Mouse (Mus musculus) embryo, embryonic 10.5 days (tissue): Measurements from ENCODE around the gene Lingo1.

Source experiments
- DNase-seq: peaks from one replicate; pipeline ENCODE4 v3.0.0-alpha.2; 2015; ENCODE audit warnings: low spot score

Gene Lingo1

DNA sequence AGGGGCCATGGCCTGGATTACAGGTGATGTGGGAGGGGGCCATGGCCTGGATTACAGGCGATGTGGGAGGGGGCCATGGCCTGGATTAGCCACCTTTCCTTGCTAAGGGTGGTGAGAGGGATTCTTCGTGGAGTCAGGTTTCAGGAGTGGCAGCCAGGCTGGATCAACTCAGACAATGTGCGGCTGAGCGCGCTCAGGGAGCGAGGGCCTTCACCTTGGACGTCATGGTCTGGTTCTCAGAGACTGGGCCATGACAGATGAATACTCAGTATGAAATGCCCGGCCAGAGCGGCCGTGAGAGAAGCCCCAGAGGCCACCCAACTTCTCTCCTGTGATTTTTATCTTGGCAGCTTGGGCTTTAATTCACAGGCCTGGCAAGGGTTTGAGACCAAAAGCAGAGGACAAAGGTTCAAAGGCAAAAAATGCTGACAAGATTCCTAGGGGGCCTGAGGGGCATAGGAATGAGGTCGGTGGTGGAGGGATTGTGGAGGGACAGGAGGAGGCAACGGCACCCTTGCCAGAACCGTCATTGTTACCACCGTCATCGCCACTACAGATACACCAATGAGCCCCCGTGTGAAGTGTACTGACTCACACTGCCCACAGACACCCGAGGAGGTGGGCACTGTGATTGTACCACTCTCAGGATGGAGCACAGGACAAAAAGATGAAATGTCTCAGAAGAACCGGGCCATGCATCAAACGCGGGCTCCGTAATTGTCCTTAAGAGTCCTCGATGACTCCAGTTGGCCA is 117.2 kb downstream of the Lingo1 start:
- no peak for DNase-seq

DNA sequence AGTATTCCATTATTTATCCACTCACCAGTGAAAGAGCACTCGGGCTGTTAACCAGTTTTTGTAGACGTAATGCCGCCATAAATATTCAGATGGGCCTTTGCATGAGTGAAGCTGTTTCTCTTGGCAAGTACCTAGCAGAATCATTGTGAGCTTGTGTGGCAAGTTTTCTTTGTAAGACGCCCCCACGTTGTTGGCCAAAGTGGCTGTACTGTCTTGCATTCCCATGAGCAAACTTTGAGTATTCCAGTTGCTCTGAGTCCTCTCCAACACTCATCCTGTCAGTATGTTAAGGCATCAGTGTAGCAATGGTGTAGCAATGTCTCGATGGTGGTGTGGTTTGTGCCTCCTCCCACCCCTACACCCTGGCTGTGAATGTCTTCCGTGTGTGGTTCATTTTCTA is 120.6 kb downstream of the Lingo1 start:
- DNase-seq = no peak

DNA sequence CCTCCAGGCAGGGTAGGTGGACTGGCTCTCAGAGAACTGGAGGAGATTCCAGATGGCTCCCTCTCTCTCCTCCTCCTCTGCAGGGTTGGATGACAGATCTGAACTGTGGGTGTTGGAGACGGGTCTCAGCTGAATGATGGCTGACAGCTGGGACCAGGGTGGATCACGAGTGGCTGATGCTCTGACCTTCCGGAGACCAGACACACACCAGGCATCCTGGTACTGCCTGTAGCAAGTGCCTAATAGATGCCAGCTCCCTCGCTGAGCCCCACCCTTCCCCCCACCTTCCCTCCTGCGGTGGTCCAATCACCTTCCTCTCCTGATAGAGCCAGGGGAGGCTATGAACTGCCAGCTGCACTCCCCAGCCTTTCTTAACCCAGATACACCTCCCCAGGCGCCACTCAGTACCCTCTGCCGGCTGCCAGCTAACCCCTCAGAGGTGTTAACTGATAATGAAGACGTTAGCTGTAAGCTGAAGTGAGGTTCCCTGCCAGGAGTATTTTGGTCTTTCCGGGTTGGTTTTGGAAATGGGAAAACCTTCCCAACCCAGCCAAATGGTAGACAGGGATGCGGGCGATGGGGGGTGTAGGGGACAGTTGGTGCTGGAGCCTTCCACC is 126.6 kb downstream of the Lingo1 start:
- DNase-seq = no peak

DNA sequence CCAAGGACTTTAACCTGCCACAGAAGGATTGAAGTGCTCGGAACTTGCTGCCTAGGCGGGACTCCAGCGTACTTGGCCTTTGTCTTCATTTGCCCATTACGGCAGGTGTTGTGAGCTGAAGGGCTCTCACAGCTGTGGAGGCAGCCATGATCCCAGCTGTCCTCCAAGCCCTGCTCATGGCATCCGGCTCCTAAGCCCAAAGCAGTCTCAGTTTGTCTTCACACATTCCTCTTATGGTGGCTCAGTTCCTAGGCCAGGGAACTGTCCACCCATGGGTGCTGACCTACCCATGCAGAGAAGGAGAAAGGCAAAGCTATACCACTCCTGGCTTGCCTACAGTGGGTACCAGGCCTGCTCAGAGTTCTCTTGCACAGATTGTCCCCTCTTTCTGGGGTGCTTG is 132.1 kb downstream of the Lingo1 start:
- peak; percentile 38 for DNase-seq

DNA sequence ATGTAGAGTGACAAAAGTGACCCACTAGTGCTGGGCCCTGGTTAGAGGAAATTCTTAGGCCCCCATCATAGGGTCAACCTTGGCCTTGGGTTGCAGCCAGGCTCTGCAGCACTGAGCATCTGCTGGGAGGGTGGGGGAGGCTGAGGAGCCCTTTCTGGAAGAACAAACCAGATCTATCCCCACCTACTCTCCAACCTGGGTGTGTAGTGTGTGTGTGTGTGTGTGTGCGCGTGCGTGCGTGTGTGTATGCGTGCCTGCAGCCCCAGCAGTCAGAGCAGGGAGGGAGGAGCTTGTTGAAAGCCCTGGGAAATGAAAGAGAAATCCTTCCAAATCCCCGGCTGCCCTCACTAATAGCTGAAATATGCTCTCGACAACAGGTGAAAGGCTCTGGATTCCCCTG is 133.3 kb downstream of the Lingo1 start:
- DNase-seq = no peak

DNA sequence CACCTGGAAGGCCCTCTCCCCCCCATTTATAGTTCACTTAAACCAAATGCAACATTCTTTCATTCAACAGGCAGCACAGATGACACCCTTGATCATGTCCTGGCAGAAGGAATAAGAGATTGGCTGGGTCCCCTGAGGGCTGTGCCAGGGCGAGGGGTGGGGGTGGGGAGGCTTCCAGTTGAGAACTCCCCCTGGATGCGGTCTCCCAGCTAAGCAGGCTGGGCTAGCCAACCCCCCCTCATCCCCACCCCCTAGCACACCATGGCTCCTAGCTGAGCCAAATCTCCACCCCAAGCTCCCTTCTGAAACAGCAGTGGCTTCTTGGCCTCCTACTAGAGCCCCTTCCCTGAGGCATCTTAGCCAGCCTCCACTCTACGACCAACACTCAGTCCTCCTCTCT is 133.9 kb downstream of the Lingo1 start:
- no peak for DNase-seq

DNA sequence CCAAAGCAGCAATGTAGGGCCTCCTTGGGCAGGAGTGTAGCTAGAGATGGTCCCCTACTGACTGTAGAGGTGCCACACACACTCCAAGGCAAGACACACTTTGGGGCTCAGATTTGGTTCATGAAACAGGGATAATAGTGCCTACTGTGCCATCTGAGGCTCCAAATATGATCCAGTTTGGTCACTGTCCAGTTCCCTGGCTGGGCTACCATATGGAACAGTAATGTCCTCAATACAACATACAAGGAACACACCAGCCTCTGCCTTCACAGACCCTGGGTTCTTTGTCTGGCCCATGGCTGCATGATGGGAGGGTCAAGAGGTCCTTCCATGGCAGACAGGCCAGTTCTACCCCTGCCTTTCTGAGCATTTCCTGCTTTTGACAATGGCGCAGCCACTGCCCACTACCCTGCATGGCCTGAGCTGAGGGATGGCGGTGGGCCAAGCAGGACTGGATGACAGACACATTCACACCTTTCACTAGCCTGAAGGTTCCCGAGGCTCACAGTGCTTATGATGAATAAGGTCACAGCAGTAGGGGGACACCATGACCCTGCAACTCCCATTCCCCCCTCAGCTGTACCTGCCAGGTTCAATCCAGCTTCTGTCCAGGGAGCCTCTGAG is 134.9 kb downstream of the Lingo1 start:
- DNase-seq = no peak

DNA sequence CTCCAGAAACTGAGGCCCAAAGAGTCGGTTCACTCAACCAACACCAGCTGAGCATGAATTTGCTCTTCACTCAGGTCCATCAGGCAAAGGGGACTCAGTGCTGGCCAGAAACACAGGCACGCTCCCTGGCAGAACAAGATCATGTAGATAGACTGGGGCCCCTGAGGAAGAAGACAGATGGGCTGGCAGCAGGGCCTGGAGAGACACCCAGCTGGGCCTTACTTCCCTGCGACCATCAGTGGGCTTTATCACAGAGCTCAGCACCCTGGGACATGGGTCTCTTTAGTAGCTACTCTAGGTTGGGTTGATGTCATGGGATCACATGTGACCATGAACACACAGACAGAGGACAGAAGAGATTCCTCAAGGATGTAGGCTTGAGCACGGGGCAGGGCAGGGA is 137.7 kb downstream of the Lingo1 start:
- no peak for DNase-seq

DNA sequence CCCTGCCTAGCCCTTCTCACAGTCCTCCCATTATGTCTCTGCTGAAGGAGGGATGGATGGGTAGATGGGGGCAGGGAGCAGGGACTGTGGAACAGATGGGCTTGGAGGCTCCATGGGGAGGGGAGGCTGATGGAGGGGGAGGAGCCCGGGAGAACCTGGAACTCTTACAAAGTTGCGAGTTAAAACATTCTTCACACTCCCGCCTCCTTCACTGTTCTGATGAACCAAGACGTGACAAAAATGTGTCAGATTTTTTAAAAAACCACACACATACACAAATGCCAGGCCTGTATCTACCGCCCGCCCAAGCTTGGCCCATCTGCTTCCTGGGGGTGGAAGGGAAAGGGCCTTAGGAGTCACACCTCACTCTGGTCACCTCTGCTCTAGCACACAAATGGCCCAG is 138.3 kb downstream of the Lingo1 start:
- DNase-seq = no peak

DNA sequence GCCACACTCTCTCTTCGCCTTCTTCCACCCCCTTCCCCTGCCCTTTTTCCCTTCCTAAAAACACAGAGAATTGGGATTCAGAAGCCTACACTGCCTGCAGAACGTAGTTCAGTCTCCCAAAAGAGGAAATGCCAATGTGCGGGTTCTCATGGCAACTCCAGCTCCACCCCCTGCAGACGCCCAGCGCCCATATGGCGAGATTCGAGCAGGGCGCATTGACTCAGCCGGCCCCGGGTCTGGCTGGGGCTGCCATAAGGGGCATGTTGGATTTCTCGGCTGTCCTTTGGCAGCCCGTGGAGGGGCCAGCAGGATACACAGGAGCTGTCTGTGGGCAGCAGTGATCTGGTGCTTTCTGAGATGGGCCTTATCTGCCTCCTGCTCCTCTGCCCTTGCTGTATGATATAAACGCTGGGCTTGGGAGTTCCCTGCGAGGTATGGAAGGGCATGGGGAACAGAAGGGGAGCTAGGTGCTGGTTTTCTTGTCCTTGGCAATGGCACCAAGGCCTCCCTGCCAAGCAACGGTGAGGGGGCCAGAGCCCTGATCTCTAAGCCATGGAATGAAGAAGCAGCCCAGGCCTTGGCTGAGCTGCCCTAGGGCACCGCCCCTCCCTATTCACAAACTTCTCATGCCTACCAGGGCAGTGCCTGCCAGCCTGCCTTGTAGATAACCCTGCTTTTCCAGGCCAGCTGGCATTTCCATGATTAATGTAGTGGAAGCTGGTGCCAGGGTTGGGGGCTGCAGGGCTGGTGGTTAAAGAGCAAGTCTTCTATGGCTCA is 139.3 kb downstream of the Lingo1 start:
- no peak for DNase-seq

DNA sequence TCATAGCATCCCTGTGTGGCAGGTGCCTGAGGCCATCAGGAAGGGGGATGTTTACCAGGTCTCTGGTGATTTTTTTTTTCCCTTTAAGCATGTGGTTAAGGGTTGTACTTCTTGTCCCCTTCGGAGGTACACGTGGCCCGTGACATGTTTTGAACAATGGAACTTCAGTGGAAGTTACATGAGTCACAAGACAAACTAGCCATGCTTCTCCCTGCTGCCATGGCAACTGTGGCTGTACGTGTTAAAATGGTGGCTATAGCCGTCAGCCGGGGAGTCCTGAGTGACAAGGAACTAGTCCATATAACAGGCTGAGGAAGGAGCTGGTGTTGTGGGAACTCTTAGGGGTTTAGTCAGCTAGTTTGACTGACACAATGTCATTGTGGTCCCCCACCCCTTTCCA is 141.1 kb downstream of the Lingo1 start:
- DNase-seq = no peak

DNA sequence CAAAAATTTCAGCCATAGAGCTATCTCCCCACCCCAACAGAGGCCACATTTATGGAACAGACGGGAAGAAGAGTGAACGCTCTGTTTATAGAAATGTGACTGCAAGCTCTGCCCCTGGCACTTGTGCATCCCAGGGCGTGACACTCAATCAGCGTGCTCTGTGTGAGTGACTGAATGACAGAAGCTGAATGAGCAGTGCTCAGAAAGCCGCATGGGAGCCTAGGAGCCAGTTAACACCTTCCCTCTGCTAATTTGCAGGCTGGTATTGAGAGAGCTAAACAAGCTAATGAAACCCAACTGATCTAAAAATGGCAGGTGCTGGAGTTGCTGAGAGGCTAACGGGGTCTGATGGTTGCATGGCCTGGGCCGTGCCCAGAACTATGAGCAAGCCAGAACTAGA is 143.7 kb downstream of the Lingo1 start:
- no peak for DNase-seq

DNA sequence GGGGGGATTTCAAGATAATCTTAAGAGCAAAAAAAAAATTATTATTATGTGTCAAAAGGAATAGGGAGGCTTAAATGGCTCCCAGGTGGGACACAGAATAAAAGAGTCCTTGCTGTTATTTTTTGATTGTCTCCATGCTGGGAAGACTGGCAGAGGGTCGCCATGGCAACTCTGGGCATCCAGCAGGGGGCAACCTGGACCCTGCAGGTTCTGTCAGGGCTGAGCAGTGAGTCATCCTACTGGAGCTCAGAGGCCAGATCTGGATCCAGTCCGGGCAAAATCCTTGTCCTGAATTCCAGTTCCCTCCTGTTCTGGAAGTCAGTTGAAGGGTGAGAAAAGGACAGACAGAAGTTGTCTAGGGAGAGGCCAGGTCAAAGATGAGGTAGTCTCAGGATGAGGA is 144.7 kb downstream of the Lingo1 start:
- DNase-seq = no peak

DNA sequence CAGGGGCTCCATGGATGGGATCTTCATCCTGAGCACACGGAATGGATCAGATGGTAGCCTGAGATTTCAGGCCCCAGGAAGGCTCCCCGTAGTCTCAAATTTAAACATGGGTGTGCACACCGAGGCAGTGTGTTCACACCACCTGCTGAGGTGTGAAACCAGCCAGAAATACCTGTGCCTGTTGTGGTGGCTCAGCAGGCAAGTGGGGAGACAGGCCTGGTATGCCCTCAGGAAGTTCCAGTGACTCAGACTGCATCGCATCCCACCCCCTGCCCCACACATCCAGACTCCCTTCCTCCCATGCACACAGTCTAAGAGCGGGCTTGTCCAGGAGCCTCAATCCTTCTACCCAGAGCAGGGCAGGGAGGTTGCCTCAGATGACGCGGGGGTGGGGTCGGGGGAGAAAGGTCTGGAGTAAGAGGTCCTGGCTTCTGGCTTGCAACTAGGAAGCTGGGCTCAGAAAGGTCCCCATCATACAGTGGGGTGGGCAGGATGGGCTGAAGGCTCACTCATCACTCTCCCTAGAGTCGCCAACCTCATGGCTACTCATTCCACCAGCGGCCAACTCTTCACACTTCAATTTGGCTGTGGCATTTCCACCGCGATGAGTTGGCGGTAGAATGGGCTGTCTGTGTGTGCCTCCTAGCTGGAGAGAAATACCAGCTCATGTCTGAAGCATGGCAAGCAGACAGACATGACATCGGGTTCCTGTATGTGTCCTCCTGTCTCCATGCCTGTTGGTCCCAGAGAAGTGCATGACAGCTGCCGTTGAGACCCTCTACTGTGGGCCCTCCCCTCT is 149.8 kb downstream of the Lingo1 start:
- no peak for DNase-seq

DNA sequence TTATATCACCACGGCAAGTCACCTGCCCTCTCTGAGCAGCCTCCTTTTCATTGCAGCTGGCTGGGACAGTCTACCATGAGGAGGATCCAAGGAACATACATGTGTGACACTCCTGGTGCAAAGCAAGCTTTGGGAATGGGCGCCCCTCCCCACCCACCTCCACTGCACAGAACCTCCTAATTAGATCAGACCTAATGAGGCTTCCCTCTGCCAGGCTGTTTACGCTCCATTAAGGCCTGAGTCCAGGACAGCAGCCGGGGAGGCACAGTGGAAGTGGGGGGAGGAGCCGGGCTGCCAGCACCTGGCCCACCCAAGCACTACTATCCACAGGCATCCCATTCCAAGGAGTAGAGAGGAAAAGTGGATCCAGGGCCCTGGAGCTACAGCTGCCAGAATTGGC is 152.8 kb downstream of the Lingo1 start:
- DNase-seq = no peak

DNA sequence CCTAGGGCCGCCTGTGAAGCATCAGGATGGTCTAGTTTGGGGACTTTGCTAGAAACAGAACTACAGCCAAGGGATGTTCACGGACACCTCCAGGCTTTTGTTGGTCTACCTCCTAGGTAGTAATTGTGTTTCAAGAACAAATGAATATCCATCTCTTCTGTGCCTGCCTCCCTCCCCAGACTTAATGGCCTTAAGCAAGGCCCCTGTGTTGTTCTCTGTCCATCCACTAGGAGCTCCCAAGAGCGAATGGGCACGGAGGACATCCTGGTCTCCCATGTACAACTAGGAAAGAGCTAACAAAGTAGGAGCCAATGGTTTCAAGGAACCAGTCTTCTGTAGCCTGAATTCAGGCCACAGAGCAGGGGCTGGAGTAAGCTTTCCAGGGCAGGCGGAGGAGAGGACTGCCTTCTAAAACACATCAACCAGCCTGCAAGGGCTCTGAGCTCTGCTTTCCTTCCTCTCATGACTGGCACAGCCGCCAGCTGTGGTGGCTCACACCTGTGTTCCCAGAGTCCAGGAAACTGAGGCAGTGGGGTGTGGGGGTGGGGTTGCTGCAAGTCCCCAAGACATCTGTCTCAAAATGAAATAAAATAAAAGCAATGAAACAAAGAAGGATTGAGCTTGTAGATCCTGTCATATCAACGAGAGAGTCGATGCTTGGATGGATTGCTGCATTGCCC is 157.9 kb downstream of the Lingo1 start:
- DNase-seq = peak; percentile 74

DNA sequence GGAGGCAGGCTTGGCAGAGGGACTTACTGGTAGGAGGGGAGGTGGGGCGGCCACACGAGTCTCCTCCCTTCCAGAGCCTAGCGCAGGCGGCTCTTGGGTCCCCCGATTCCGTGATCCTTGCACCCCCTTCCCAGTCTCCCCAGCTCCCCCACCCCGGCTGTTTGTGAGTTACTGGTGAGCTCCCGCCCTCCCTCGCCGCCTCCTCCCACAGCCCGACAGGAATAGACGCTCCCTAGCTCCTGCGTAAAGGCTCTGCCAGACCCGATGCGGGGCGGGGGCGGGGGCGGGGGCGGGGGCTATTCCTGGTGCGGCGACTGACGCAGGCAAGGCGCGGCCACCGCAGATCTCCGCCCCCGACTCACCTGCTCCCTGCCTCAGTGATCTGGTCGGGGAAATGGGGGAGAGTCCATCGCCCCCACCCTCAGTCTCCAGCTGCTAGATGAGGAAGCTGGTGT is 158.8 kb downstream of the Lingo1 start:
- DNase-seq = no peak

DNA sequence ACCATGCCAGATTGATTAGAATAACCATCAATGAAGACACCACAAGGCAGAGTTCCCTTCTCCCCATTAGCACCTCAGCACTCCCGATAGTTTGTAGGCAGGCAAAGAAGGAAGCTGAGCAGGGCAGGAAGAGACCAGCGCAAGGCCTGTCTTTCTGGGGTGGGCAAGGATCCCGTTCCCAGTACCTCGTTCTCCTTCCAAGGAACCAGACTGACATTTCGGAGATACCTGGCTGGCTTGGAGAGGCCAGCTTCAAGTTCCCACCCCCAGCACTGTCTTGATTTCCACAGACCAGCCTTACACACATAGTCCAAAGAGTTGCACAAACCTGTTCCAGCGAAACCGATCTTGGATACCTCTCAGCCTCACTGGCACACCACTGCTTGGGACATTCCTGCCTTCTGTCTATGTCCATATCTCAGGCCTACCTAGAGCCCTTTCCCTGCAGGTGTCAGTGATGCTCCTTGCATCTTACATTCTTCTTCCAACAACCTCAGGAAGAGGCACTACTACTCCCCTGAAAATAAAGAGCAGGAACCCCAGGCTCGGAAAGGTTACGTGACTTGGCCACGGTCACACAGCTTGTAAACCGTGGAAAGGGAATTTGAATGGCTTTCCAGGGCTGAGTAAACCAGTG is 159.4 kb downstream of the Lingo1 start:
- no peak for DNase-seq

DNA sequence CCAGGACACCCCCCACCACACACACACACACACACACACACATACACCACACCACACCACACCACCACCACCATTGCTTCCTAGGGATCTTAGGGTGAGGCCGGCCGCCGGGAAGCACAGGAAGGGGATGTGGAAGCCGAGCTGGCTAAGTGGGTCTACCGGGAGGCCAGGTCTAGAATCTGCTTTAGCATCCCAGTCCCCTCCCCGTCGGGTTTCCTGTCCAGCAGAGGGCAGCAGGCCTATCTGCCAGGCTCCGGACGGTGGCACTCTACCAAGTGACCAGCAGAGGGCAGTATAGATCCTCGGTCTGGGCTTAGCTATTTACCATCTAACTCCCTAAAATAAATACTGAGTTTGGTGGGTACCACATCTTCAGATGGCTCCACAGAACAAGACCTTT is 160.1 kb downstream of the Lingo1 start:
- DNase-seq = peak; percentile 96

DNA sequence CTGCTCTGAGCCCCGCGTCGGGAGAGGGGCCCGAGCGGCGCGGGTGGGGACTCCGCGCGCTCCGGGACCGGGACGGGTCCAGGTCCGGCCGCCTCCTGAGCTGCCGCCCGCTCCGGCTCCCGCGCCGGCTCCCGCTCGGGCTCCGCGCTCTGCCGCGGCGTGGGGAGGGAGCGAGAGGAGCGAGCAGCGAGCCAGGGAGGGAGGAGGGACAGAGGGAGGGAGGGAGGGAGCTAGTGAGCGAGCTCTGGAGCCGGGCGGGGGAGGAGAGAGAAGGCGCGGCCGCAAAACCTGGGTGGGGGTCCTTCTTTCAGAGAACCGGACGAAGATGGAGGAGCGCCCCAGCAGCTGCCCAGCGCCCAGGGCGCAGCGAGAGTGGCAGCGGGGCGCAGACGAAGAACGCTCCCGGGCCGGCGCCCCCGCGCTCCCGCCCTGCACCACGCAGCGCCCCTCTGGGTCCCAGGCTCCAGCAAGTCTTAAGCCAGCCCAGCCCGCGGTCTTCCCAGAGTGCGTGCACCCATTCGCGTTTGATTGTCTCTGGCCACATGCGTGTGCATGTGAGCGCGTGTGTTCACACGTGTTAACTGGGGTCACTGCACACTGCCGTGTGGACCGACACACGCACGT is 160.7 kb downstream of the Lingo1 start:
- peak; percentile 76 for DNase-seq
